Mouse (Mus musculus): ENCODE data around the gene L2hgdh.

DNA sequence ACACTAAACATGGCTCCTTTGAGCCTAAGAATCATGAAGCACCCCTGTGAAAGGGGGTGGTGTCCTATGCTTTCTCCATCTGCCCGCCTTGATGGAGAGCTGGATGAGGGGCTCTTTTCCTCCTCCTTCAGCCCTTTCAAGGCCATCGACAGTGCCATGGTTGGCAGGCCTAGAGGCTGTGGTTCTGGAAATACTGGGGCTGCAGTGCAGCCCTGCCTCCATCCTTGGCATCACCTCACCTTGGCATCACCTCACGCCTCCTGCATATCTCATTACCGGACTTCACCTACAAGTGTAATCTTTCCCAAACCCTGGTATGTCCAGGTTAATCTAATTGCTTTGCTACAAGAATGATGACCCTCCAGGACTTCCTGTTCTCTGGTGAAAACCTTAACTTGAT, 48.5 kb downstream of the L2hgdh start:
- no peak for TF ChIP-seq CTCF (IDR thresholded peaks at IDR 0.05; ENCODE audit: low read depth)
- TF ChIP-seq EP300 (IDR thresholded peaks at IDR 0.05; ENCODE audit: low read depth): no peak

All from heart, postnatal 0 days (tissue).